Mouse (Mus musculus) layer of hippocampus, adult 18-20 months (tissue): ENCODE measurements around the gene Gimap4. TPM values are rescaled to one million over a fixed set of nuclear protein-coding genes. Genes with fewer than 3 reads are reported as not detected.
"Not testable (repeated sequence)": the region's sequence is repeated elsewhere in the genome, so short reads cannot be mapped to it uniquely, and the experiment has no call there.

Experiments used
- DNase-seq, 2 experiments: peaks; one replicate each; pipeline ENCODE4 v3.0.0; 2022; ENCODE audit warnings: low spot score in 2 of 2
- total RNA-seq, 2 experiments: library from RNA; stranded (reverse); gene quantifications; 2 replicates each; pipeline ENCODE4 v1.2.3; 2021

Gene Gimap4
- total RNA-seq, 2 experiments from 2014 or later, result not detected

GRCm38 (mm10) chr6:48675931-48676859, 8.2 kb upstream of the Gimap4 start, which contains the start of gene Gimap9:
Gene Gimap9 (plus strand): TSS chr6:48676129.
- no peak for DNase-seq

GRCm38 (mm10) chr6:48676860-48677415, 7.4 kb upstream of the Gimap4 start:
- DNase-seq, result no peak

- no peak for DNase-seq
Observed at GRCm38 (mm10) chr6:48677492-48678345, 6.6 kb upstream of the Gimap4 start.

GRCm38 (mm10) chr6:48678391-48678790, 6.0 kb upstream of the Gimap4 start:
- DNase-seq, result no peak

GRCm38 (mm10) chr6:48679701-48680100, 4.6 kb upstream of the Gimap4 start:
- no peak for DNase-seq

GRCm38 (mm10) chr6:48680421-48680820, 3.9 kb upstream of the Gimap4 start:
- no peak for DNase-seq

- no peak for DNase-seq
Observed at GRCm38 (mm10) chr6:48681472-48682090, 2.8 kb upstream of the Gimap4 start.

- peak in 1 of 2 experiments; percentile 25 for DNase-seq
Observed at GRCm38 (mm10) chr6:48682271-48682670, 2.1 kb upstream of the Gimap4 start.

- DNase-seq, result not testable (repeated sequence)
Observed at GRCm38 (mm10) chr6:48683263-48683821, 1.0 kb upstream of the Gimap4 start.

- no peak for DNase-seq
Observed at GRCm38 (mm10) chr6:48684806-48685205, 457 bp downstream of the Gimap4 start.

- no peak for DNase-seq
Observed at GRCm38 (mm10) chr6:48685251-48685650, 902 bp downstream of the Gimap4 start.

GRCm38 (mm10) chr6:48685694-48686665, 1.6 kb downstream of the Gimap4 start:
- no peak for DNase-seq

- no peak for DNase-seq
Observed at GRCm38 (mm10) chr6:48687077-48687476, 2.7 kb downstream of the Gimap4 start.

GRCm38 (mm10) chr6:48689320-48689719, 5.0 kb downstream of the Gimap4 start:
- no peak for DNase-seq

GRCm38 (mm10) chr6:48692962-48693361, 8.6 kb downstream of the Gimap4 start:
- no peak for DNase-seq

- DNase-seq, result no peak
Observed at GRCm38 (mm10) chr6:48696830-48697554, 12.6 kb downstream of the Gimap4 start.

- DNase-seq, result no peak
Observed at GRCm38 (mm10) chr6:48697555-48697930, 13.2 kb downstream of the Gimap4 start.

- no peak for DNase-seq
Observed at GRCm38 (mm10) chr6:48698066-48698856, 13.9 kb downstream of the Gimap4 start.
